In the genomic region with DNA sequence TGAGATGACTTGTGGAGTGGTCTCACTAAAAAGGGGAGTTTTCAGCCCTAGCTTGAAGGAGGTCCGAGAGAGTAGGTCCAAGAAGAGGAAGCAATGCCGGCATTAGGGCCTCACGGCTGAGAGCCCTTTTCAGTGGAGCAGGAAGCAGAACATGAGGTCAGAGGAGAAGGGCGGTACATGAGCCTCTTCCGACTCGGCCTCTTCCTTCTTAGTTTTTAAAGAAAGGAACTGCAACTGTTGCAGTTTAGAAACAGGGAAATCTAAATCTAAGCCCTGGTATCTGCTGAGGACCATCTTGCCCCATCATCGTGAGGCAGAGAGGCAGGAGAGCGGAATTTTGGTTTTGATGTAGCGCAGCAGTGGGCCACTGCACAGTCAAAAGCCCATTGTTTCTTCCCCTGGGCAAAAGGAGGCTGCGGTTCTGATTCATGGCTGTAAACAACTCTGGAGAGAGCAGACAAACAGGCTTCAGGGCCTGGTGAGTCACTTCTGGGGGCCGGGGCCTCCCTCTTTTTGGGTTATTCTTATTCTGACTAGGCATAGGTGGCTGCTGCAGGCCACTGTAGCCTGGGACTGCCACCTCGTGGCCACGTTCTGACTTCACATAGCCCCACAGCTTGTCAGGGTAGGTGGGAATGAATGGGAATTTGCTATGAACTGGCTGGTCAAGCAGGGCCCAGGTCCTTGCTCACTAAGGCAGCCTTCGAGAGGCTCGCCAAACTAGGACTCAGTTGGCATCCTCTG, we compare ENCODE assay signal across 8 mouse cellular contexts. TPM values are rescaled to one million over a fixed set of nuclear protein-coding genes. Genes with fewer than 3 reads are reported as not detected.
DNase-seq lines count a peak whose midpoint lies in the region; ATAC-seq and TF ChIP-seq lines count a peak whose summit lies in the region.

A gene (plus strand): TSS at position 191 of the 744 bp plus-strand sequence.

- H3K9me3 ChIP-seq in hindbrain, embryonic 12.5 days (replicated peaks) = no peaks in the 10 kb centered on the region

- in situ Hi-C loops in Patski (cut with MboI; ENCODE audit: low pct_unique_long_range_greater_than_20kb) = loop anchor here (5.0 kb wide), 1 partner anchor 85 kb away; no protein-coding TSS in a partner anchor

- H3K4me1 ChIP-seq in hindbrain, embryonic 12.5 days = peaks cover 20% of the 10 kb centered on the region

- no peaks in the 10 kb centered on the region; the same call in 1 of the 2 replicates for H3K36me3 ChIP-seq in hindbrain, embryonic 12.5 days

- TF ChIP-seq CTCF in Patski (IDR thresholded peaks at IDR 0.05) = no peak

- no peaks in the 10 kb centered on the region for H3K27me3 ChIP-seq in Patski
- no peaks in the 10 kb centered on the region for H3K27me3 ChIP-seq in hindbrain, embryonic 12.5 days

- POLR2A ChIA-PET in Patski (lab: Charles Lee) = interaction anchor here (0.7 to 6.3 kb wide), 7 partner anchors 9 to 91 kb away, joined by 3 to 47 read pairs (median 8); no protein-coding TSS in a partner anchor

- peak within 1 kb of the TSS; percentile 3; the same call in 1 of the 2 replicates for H3K9ac ChIP-seq in hindbrain, embryonic 12.5 days

- no peak within 1 kb of the TSS for H3K4me3 ChIP-seq in hindbrain, embryonic 12.5 days

- CTCF ChIA-PET in Patski (lab: Charles Lee) = interaction anchor here (0.6 to 8.7 kb wide), 7 partner anchors 18 to 91 kb away, joined by 3 to 74 read pairs (median 4); no protein-coding TSS in a partner anchor

- H3K27ac ChIP-seq in hindbrain, embryonic 12.5 days = 0 out of 2 replicates have a peak within 1 kb of the TSS, but pooled peaks have one; percentile 24

- DNase-seq in Patski (ENCODE audit: low read depth, low spot score) = peak; percentile 79
- DNase-seq in cerebellum, postnatal 10 days = peak; percentile 86 to 88
- DNase-seq in frontal cortex, postnatal 14 days (ENCODE audit: low spot score in 2 of 2) = peak; percentile 54 to 58
- DNase-seq in layer of hippocampus, postnatal 25 days (ENCODE audit: extremely low spot score in 1 of 2, low spot score in 1 of 2) = peak; percentile 54 to 65
- peak; percentile 78 for DNase-seq in lung, postnatal 14 days
- DNase-seq in retina, postnatal 1 day = peak; percentile 71
- DNase-seq in urinary bladder, adult 2 months (ENCODE audit: low spot score) = peak; percentile 61

- ATAC-seq in Patski = peak; percentile 70
- ATAC-seq in hindbrain, embryonic 12.5 days (ENCODE audit: low FRiP score) = peak; percentile 46; the same call in 1 of the 2 replicates

- 48% methylated on average over 15 of the region's 15 CpGs for WGBS in hindbrain, embryonic 12.5 days

- 0 out of 2 replicates have a peak within 1 kb of the TSS, but pooled peaks have one; percentile 7 for H3K4me2 ChIP-seq in hindbrain, embryonic 12.5 days (replicated peaks)

RNA-seq across cellular contexts. Expression of the gene that starts here (rescaled TPM):
- 7.1 TPM for polyA plus RNA-seq in Patski (2021)
- polyA plus RNA-seq in hindbrain, embryonic 12.5 days (2016; fragmentation: Nextera tagmentation; extraction: Ambion mirVana) = 2.0 and 2.2 TPM in 2 replicates
- total RNA-seq in layer of hippocampus, postnatal 25 days (2021) = 1 to 10 TPM; 3.1 to 3.4 TPM
- 19.2 and 25.1 TPM in 2 replicates for polyA plus RNA-seq in urinary bladder, adult 2 months (2012; rRNA removed)
